Mouse (Mus musculus): Measurements from ENCODE around the gene Fbxl8. TPM values are rescaled to one million over a fixed set of nuclear protein-coding genes. Genes with fewer than 3 reads are reported as not detected.
"Not testable (repeated sequence)": the region's sequence is repeated elsewhere in the genome, so short reads cannot be mapped to it uniquely, and the experiment has no call there.

Gene Fbxl8
- total RNA-seq, 2 experiments from 2014 or later, result 3.2 to 3.5 TPM

- no peak for DNase-seq (ENCODE audit: low spot score in 2 of 2)
These were observed 16.1 kb downstream of the Fbxl8 start for GRCm38 (mm10) chr8:105280567-105280966.

DNA sequence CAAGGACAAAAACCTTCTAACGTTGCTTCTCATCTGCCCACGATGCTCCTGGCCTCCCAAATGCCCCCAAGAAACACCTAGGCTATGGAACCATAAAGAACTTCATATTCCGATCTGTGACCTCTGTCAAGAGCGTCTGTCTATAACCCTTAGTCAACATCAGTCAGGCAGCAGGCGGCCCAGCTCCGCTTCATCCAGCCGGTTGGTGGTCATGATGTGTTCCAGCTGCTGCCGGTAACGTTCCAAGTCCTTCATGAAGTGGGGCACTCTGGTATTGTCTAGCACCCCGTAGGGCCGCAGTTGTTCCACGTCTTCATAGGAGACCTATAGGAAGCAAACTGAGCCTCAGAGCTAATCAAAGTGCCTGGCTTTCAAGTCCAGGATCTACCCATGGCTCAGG is 17.4 kb downstream of the Fbxl8 start:
- no peak for DNase-seq (ENCODE audit: low spot score in 2 of 2)

DNA sequence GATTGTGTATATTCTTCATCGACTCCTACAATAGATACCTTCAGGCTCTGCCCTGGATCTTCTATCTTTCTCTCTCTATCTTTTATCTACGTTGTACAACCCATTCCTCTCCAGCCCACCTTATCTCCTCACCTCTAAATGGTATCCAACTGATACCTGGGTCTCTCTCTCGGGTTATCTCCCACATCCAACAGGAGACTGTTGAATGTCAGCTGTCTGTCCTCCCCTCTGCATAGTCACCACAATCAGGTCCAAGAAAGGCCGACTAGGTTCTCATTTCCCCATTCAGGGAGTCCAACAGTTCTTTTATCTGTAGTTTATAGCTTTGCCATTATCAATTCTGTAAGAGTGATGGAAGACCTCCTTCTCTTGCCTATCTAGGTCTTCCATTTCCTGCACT is 17.8 kb downstream of the Fbxl8 start:
- DNase-seq (ENCODE audit: low spot score in 2 of 2), result no peak

GRCm38 (mm10) chr8:105283074-105283473 is 18.6 kb downstream of the Fbxl8 start:
- DNase-seq (ENCODE audit: low spot score in 2 of 2), result no peak

DNA sequence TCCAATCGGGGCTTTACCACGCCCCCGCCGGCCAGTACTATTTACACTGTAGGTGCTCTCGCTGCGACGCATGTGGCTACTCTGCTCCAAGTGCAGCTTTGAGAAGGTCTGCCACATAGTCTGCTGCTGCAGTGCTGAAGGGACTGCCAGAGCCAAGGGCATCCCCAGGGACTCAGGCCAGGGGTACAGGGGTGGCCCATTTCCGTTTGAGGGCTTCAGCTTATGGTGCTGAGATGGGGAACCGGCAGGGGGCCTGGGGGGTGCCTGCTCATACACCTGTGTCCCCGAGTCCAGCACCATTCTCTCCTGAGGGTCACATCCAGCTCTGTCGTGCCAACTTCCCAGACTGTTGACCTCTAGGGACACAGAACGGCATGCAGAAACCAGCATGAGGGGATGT is 21.1 kb downstream of the Fbxl8 start:
- no peak for DNase-seq (ENCODE audit: low spot score in 2 of 2)

- DNase-seq (ENCODE audit: low spot score in 2 of 2), result no peak
These were observed 22.5 kb downstream of the Fbxl8 start for GRCm38 (mm10) chr8:105286907-105287306.

- no peak for DNase-seq (ENCODE audit: low spot score in 2 of 2)
These were observed 23.8 kb downstream of the Fbxl8 start for GRCm38 (mm10) chr8:105288231-105288630.

DNA sequence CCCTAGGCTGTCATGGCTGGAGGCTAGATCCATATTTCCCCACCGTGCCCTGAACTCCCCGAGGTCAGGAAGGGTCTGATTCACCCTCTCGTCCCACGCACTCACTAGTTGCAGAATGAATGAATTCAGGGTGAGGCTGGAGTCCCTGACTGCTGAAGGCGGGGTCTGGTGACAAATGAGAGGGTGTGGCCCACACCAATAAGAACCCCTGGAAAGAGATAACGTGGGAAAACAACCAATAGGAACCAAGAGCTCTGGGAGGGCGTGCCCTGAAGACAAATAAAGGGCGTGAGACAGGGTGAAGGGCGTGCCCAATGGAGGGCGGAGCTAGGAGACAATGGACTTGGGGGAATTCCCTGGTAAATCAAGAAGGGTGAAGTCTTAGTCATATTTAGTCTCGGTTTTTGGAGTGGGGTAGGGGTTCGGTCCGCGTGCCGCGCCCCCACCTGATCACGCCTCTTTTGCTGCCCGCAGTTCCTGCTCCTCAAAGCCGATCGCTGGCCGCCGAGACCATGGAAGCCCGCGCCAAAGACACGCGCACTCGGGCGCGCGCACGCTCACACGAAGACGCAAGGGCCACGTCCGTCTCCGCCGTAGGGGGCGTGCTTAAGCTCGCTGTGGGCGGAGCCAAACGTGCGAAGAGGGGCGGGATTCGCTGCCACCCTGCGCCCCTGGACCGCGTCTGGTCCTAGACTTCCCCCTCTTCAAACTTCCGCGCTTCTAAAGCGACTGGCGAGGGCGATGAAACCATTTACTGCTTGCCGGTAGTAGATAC is 24.7 kb downstream of the Fbxl8 start:
- peak; percentile 78 to 85 for DNase-seq (ENCODE audit: low spot score in 2 of 2)

- no peak for DNase-seq (ENCODE audit: low spot score in 2 of 2)
These were observed 25.5 kb downstream of the Fbxl8 start, which contains the start of gene 4931428F04Rik for GRCm38 (mm10) chr8:105289805-105290460. Gene 4931428F04Rik, minus strand, starts transcription at chr8:105289864.

- peak; percentile 64 to 87 for DNase-seq (ENCODE audit: low spot score in 2 of 2)
These were observed 26.3 kb downstream of the Fbxl8 start for GRCm38 (mm10) chr8:105290554-105291314.

- not testable (repeated sequence) for DNase-seq (ENCODE audit: low spot score in 2 of 2)
These were observed 26.9 kb downstream of the Fbxl8 start for GRCm38 (mm10) chr8:105291364-105291763.

GRCm38 (mm10) chr8:105291802-105292201 is 27.4 kb downstream of the Fbxl8 start:
- DNase-seq (ENCODE audit: low spot score in 2 of 2), result not testable (repeated sequence)

- DNase-seq (ENCODE audit: low spot score in 2 of 2), result no peak
These were observed 28.0 kb downstream of the Fbxl8 start for GRCm38 (mm10) chr8:105292471-105292870.

DNA sequence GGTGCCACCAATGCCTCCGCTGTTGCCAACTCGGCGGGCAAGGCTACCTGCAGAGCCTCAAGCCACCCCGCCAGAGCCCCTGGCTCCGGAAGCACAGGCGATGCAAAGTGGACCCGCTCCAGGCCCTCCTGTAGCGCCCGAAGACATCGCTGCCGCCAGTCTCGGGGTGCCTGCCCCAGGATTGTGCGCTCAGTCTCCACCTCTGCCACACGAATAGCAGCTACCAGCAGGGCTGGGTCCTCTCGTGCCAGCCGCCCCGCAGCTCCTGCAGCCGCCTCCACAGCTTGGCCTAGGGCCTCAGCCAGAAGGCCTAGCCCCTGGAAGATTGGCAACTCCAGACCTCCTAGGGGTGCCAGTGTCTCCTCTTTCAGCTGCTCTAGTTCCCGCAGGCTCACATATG is 29.0 kb downstream of the Fbxl8 start:
- DNase-seq (ENCODE audit: low spot score in 2 of 2), result no peak

GRCm38 (mm10) chr8:105294776-105295175 is 30.3 kb downstream of the Fbxl8 start:
- no peak for DNase-seq (ENCODE audit: low spot score in 2 of 2)

DNA sequence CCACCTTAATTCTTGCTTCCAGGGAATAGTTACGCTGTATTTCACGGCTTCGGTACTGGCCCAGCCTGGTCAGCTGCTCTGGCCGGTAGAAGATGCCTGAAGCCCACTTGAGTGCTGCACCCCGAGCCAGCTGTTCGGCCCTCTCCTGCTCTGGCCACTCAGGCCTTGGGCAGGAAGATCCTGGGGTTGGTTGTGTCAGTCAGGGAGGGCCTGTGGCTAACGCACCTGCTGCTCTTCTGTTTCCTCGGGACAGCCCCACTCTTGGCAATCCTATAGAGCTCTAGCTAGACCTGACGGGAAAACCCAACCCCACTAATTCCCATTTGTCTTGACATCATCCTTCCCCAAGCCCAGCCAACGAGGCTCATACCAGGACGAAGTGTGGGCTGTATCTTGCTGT is 30.8 kb downstream of the Fbxl8 start:
- no peak for DNase-seq (ENCODE audit: low spot score in 2 of 2)

DNA sequence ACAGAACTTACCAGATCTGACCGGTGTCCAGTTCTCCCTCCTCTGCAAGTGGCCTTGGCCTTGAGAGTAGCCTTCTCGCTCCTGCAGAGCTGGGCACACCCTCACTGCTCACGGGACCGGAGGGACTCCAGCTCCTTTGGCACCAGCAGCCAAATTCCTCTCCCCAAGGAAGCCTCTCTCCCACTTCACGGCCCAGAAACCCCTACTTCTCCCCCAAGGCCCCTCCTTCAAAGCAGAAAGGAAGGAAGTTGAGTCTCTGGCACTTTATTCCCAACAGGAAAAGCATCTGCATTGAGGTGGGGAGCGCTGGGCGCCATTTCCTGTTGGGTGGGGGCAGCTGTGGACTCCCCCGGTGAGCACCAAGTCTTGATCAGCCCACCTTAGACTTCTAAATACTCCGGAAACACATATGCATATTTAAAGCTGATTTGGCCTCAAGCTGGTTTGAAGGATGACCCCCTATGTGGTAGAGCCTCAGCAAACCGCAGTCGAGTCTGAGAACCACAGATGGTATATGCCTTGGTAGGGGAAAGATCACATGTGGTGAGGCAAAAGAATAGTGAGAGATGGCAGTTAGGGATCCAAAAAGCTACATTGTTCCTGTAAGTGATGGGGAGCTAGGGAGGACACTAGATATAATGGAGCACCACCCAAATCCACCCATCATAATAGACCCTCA is 31.6 kb downstream of the Fbxl8 start, which contains the start of gene Exoc3l:
Gene Exoc3l (minus strand): TSS at position 207 of the 679 bp plus-strand sequence.
- no peak for DNase-seq (ENCODE audit: low spot score in 2 of 2)

GRCm38 (mm10) chr8:105297511-105298192 is 33.2 kb downstream of the Fbxl8 start, which contains the start of gene E2f4:
Gene E2f4, plus strand, starts transcription at chr8:105297663.
- DNase-seq (ENCODE audit: low spot score in 2 of 2), result peak; percentile 85 to 88

- no peak for DNase-seq (ENCODE audit: low spot score in 2 of 2)
These were observed 34.2 kb downstream of the Fbxl8 start for GRCm38 (mm10) chr8:105298351-105299252.

All from adrenal gland, postnatal 4 days (tissue).